Comparison of ENCODE assay signal across 19 mouse cellular contexts in genomic region chr13:67743896-67744295, GRCm38 (mm10). TPM values are rescaled to one million over a fixed set of nuclear protein-coding genes. Genes with fewer than 3 reads are reported as not detected.
"Had no signal": no experiment of that assay in that cellular context is flagged by ENCODE, and none has a peak within 500 bp of the region (broad histone marks: within the 10 kb centered on the region; RNA-seq: fewer than 3 reads in every experiment).

No protein-coding gene starts in this region.

- H3K27me3 ChIP-seq: megakaryocyte, embryonic 14.5 days; midbrain, embryonic 13.5 days; neural tube, embryonic 12.5 days had no signal

- H3K4me3 ChIP-seq: megakaryocyte, embryonic 14.5 days; midbrain, embryonic 13.5 days; neural tube, embryonic 12.5 days had no signal

- H3K4me1 ChIP-seq: megakaryocyte, embryonic 14.5 days; midbrain, embryonic 13.5 days; neural tube, embryonic 12.5 days had no signal

- DNase-seq: lung, adult 18-20 months; lung, embryonic 14.5 days; lung, postnatal 10 days; retina, postnatal 1 day; right cerebral cortex, adult 18-20 months; right cerebral cortex, postnatal 25 days; right cerebral cortex, postnatal 4 days; spleen, adult 18-20 months; thymus, adult 18-20 months; thymus, postnatal 14 days; thymus, postnatal 36 days had no signal

- H3K27ac ChIP-seq: liver, embryonic 14.5 days; macrophage; midbrain, embryonic 13.5 days; neural tube, embryonic 12.5 days had no signal

- ATAC-seq: midbrain, embryonic 13.5 days; midbrain, embryonic 16.5 days had no signal

- H3K4me2 ChIP-seq: lung, embryonic 14.5 days; midbrain, embryonic 11.5 days; midbrain, embryonic 13.5 days; neural tube, embryonic 12.5 days had no signal

- H3K9ac ChIP-seq: liver, embryonic 14.5 days; lung, embryonic 14.5 days; midbrain, embryonic 13.5 days; neural tube, embryonic 12.5 days had no signal

RNA-seq across cellular contexts. Expression of gene Zfp493, which starts 35.6 kb away (rescaled TPM):
- total RNA-seq: monocyte, adult 5-6 weeks had no signal
